Mouse (Mus musculus): Measurements from ENCODE around the gene Tsfm.

- TF ChIP-seq CTCF (IDR thresholded peaks at IDR 0.05) (0 out of 2 replicates have a peak, but pooled peaks have one; percentile 6), EP300 (IDR thresholded peaks at IDR 0.05) (no peak)
Measured at GRCm38 (mm10) chr10:126962271-126962965, 68.2 kb downstream of the Tsfm start.
